Mouse (Mus musculus): ENCODE measurements around the gene Cep250.

GRCm38 (mm10) chr2:155945580-155945979 lies 10.7 kb upstream of the Cep250 start:
- no peak for TF ChIP-seq CTCF (IDR thresholded peaks at IDR 0.05; ENCODE audit: low read depth, low read length)
- no peak for TF ChIP-seq POLR2A (IDR thresholded peaks at IDR 0.05; ENCODE audit: borderline replicate concordance, low read depth, low read length)
